Mouse (Mus musculus) naive thymus-derived CD4-positive, alpha-beta T cell, adult 2 months (primary cell): Measurements from ENCODE around the gene Fubp3.
"Not testable (repeated sequence)": the region's sequence is repeated elsewhere in the genome, so short reads cannot be mapped to it uniquely, and the experiment has no call there.

Source experiments
- DNase-seq: peaks from one replicate; pipeline ENCODE4 v3.0.0-alpha.2; 2011; ENCODE audit warnings: low read depth

The Fubp3 gene

GRCm38 (mm10) chr2:31572051-31572914 is at the start of gene Fubp3:
Fubp3 (plus strand) TSS chr2:31572651.
- peak; percentile 57 for DNase-seq

- DNase-seq: no peak
Measured at GRCm38 (mm10) chr2:31524641-31525040, 47.8 kb upstream of the Fubp3 start.

- no peak for DNase-seq
Measured at GRCm38 (mm10) chr2:31525778-31526177, 46.7 kb upstream of the Fubp3 start.

- DNase-seq: no peak
Measured at GRCm38 (mm10) chr2:31530201-31530600, 42.2 kb upstream of the Fubp3 start.

- DNase-seq: no peak
Measured at GRCm38 (mm10) chr2:31537054-31537453, 35.4 kb upstream of the Fubp3 start.

- no peak for DNase-seq
Measured at GRCm38 (mm10) chr2:31538745-31539144, 33.7 kb upstream of the Fubp3 start.

GRCm38 (mm10) chr2:31541581-31541980 is 30.9 kb upstream of the Fubp3 start:
- no peak for DNase-seq

GRCm38 (mm10) chr2:31547726-31548125 is 24.7 kb upstream of the Fubp3 start:
- no peak for DNase-seq

- DNase-seq: no peak
Measured at GRCm38 (mm10) chr2:31550503-31550902, 21.9 kb upstream of the Fubp3 start.

GRCm38 (mm10) chr2:31551351-31551750 is 21.1 kb upstream of the Fubp3 start:
- DNase-seq: not testable (repeated sequence)

- no peak for DNase-seq
Measured at GRCm38 (mm10) chr2:31551971-31552370, 20.5 kb upstream of the Fubp3 start.

GRCm38 (mm10) chr2:31554619-31555018 is 17.8 kb upstream of the Fubp3 start:
- no peak for DNase-seq

- peak; percentile 19 for DNase-seq
Measured at GRCm38 (mm10) chr2:31572915-31573635, 624 bp downstream of the Fubp3 start.

GRCm38 (mm10) chr2:31581617-31582016 is 9.2 kb downstream of the Fubp3 start:
- no peak for DNase-seq

GRCm38 (mm10) chr2:31591799-31592484 is 19.5 kb downstream of the Fubp3 start:
- DNase-seq: no peak

GRCm38 (mm10) chr2:31607555-31607954 is 35.1 kb downstream of the Fubp3 start:
- DNase-seq: no peak

GRCm38 (mm10) chr2:31609859-31610261 is 37.4 kb downstream of the Fubp3 start:
- DNase-seq: no peak

GRCm38 (mm10) chr2:31610922-31611321 is 38.5 kb downstream of the Fubp3 start:
- DNase-seq: no peak

GRCm38 (mm10) chr2:31611400-31611799 is 38.9 kb downstream of the Fubp3 start:
- DNase-seq: no peak

- no peak for DNase-seq
Measured at GRCm38 (mm10) chr2:31612627-31613026, 40.2 kb downstream of the Fubp3 start.

- DNase-seq: no peak
Measured at GRCm38 (mm10) chr2:31613781-31614180, 41.3 kb downstream of the Fubp3 start.

- DNase-seq: no peak
Measured at GRCm38 (mm10) chr2:31618484-31619161, 46.2 kb downstream of the Fubp3 start.
